Mouse (Mus musculus) forebrain, embryonic 16.5 days (tissue): ENCODE results near the gene Tspear. TPM values are rescaled to one million over a fixed set of nuclear protein-coding genes. Genes with fewer than 3 reads are reported as not detected.
"Not testable (repeated sequence)": the region's sequence is repeated elsewhere in the genome, so short reads cannot be mapped to it uniquely, and the experiment has no call there.

Experiments
- ATAC-seq: fragments of 200-750 bp; cut with Nextera tagmentation; 2 replicates; pipeline ENCODE4 v1.8.0; 2017; ENCODE audit warnings: mild to moderate bottlenecking, moderate library complexity
- H3K27ac ChIP-seq: fragments of 300-500 bp; sonication (generic); 2 replicates; pipeline ENCODE4 v1.5.1; 2014; ENCODE audit warnings: low read length, control low read depth
- H3K27me3 ChIP-seq: fragments of 300-500 bp; sonication (generic); replicated peaks from 2 replicates; pipeline ENCODE4 v1.6.1; 2014; ENCODE audit warnings: low read length; ENCODE audit not compliant: control insufficient read depth, insufficient read depth
- H3K36me3 ChIP-seq: fragments of 300-500 bp; sonication (generic); 2 replicates; pipeline ENCODE4 v1.6.1; 2014; ENCODE audit not compliant: control insufficient read depth, insufficient read depth
- H3K4me1 ChIP-seq: fragments of 300-500 bp; sonication (generic); replicated peaks from 2 replicates; pipeline ENCODE4 v1.6.1; 2014; ENCODE audit warnings: low read length; ENCODE audit not compliant: control insufficient read depth, insufficient read depth
- H3K4me2 ChIP-seq: fragments of 300-500 bp; sonication (generic); 2 replicates; pipeline ENCODE4 v1.6.1; 2014; ENCODE audit warnings: mild to moderate bottlenecking, low read length, control low read depth
- H3K4me3 ChIP-seq: fragments of 300-500 bp; sonication (generic); replicated peaks from 2 replicates; pipeline ENCODE4 v1.5.1; 2014; ENCODE audit warnings: mild to moderate bottlenecking, low read length, control low read depth
- H3K9ac ChIP-seq: fragments of 300-500 bp; sonication (generic); replicated peaks from 2 replicates; pipeline ENCODE4 v1.6.1; 2014; ENCODE audit warnings: low read depth, low read length, control low read depth
- H3K9me3 ChIP-seq: fragments of 300-500 bp; sonication (generic); 2 replicates; pipeline ENCODE4 v1.6.1; 2016; ENCODE audit warnings: low read length; ENCODE audit not compliant: control insufficient read depth
- WGBS: fragments of 180-500 bp; shearing (Covaris S2); extraction: QIAGEN DNeasy Blood & Tissue Kit; methylation state at CpG from one replicate; pipeline ENCODE4 v1.1.7; 2014; 5-methylcytosine and 5-hydroxymethylcytosine counted together
- polyA plus RNA-seq: library from polyadenylated mRNA; unstranded; fragments of >200 nt; fragmentation: Nextera tagmentation; extraction: Ambion mirVana; gene quantifications from 2 replicates; pipeline ENCODE4 v1.2.1, GENCODE M21; 2015

Tspear gene
- polyA plus RNA-seq, 1 experiment from 2014 or later: 0.30 TPM

GRCm38 (mm10) chr10:77769727-77770126 lies 83.4 kb downstream of the Tspear start:
- no peak overlapping the region for H3K4me2 ChIP-seq
- H3K27ac ChIP-seq: no peak overlapping the region
- H3K27me3 ChIP-seq: no peaks in the 10 kb centered on the region
- no peaks in the 10 kb centered on the region for H3K9me3 ChIP-seq
- no peaks in the 10 kb centered on the region for H3K36me3 ChIP-seq
- ATAC-seq: no peak
- WGBS: 88% methylated on average over 1 of the region's 1 CpGs
- no peak overlapping the region for H3K4me3 ChIP-seq
- no peaks in the 10 kb centered on the region for H3K4me1 ChIP-seq
- no peak overlapping the region for H3K9ac ChIP-seq

- WGBS: 92% methylated on average over 1 of the region's 1 CpGs
- not testable (repeated sequence) for ATAC-seq
These were observed 84.9 kb downstream of the Tspear start, which contains the start of gene Gm3238 for GRCm38 (mm10) chr10:77771225-77771624. Gm3238 (minus strand) TSS chr10:77771325.

GRCm38 (mm10) chr10:77772142-77772541 lies 85.8 kb downstream of the Tspear start:
- H3K4me3 ChIP-seq, H3K4me1 ChIP-seq, H3K9ac ChIP-seq, ATAC-seq, H3K9me3 ChIP-seq, H3K36me3 ChIP-seq, H3K27ac ChIP-seq, H3K27me3 ChIP-seq, H3K4me2 ChIP-seq: not testable (repeated sequence)
- 100% methylated on average over 1 of the region's 3 CpGs for WGBS

More at GRCm38 (mm10) chr10:77771225-77771624, 84.9 kb downstream of the Tspear start, which contains the start of gene Gm3238:
- not testable (repeated sequence) for H3K27me3 ChIP-seq, H3K9ac ChIP-seq, H3K36me3 ChIP-seq, H3K9me3 ChIP-seq, H3K4me1 ChIP-seq, H3K4me2 ChIP-seq, H3K27ac ChIP-seq, H3K4me3 ChIP-seq

DNA sequence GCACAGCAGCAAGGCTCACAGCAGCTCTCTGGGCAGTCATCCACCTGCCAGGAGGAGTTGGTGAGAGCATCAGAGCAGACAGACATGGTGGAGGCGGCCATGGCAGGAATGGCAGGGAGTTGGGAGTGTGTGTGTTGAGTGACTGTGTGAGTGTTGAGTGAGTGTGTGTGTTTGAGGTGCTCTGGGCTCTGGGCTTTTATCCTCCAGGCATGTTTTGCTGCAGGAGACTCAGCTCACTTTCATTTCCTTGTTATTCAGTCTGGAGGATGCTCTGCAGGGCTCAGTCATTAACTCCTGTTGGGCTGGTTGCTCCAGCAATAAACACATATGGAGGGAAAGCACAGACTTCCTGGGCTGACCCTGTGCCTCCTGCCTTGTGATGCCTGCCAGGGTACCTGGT lies 90.5 kb downstream of the Tspear start, which contains the start of gene Gm7138:
Gene Gm7138 (minus strand): TSS at position 101 of the 400 bp plus-strand sequence.
- H3K36me3 ChIP-seq, H3K9me3 ChIP-seq, H3K9ac ChIP-seq, ATAC-seq, H3K4me1 ChIP-seq, H3K27me3 ChIP-seq, H3K27ac ChIP-seq, H3K4me2 ChIP-seq, H3K4me3 ChIP-seq: not testable (repeated sequence)
- 50% methylated on average over 1 of the region's 1 CpGs for WGBS

DNA sequence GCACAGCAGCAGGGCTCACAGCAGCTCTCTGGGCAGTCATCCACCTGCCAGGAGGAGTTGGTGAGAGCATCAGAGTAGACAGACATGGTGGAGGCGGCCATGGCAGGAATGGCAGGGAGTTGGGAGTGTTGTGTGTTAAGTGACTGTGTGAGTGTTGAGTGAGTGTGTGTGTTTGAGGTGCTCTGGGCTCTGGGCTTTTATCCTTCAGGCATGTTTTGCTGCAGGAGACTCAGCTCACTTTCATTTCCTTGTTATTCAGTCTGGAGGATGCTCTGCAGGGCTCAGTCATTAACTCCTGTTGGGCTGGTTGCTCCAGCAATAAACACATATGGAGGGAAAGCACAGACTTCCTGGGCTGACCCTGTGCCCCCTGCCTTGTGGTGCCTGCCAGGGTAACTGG lies 96.1 kb downstream of the Tspear start, which contains the start of gene Gm3250:
Gene Gm3250 (minus strand): TSS at position 101 of the 400 bp plus-strand sequence.
- ATAC-seq, H3K36me3 ChIP-seq, H3K9ac ChIP-seq, H3K4me3 ChIP-seq, H3K4me1 ChIP-seq, H3K9me3 ChIP-seq, H3K27me3 ChIP-seq, H3K4me2 ChIP-seq, H3K27ac ChIP-seq: not testable (repeated sequence)
- 60% methylated on average over 1 of the region's 1 CpGs for WGBS

DNA sequence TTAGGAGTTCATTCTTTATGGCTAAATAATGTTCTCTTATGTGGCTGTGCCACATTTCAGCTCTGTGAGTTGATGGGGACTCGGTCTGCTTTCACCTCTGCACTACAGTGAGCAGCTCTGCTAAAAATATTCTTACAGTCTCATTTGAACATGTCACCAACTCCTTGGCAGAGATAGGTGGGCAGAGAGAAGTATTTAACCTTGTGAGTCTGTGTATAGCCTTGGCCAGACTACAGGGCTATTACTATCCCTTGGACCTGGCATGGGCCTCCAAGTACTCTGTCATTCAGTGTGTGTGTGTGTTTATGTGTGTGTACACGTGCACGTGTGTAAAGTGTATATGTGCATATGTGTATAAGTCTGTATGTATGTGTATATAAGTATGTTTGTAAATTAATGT lies 97.0 kb downstream of the Tspear start:
- 100% methylated on average over 1 of the region's 3 CpGs for WGBS
- H3K27me3 ChIP-seq, H3K9me3 ChIP-seq, H3K27ac ChIP-seq, H3K4me1 ChIP-seq, H3K4me2 ChIP-seq, H3K4me3 ChIP-seq, H3K36me3 ChIP-seq, ATAC-seq, H3K9ac ChIP-seq: not testable (repeated sequence)

GRCm38 (mm10) chr10:77787876-77788275 lies 101.5 kb downstream of the Tspear start, which contains the start of gene Gm7137:
Gm7137 (minus strand) TSS chr10:77788200.
- not testable (repeated sequence) for H3K36me3 ChIP-seq, H3K9me3 ChIP-seq, H3K4me3 ChIP-seq, H3K27ac ChIP-seq, H3K4me2 ChIP-seq, H3K27me3 ChIP-seq, H3K9ac ChIP-seq, H3K4me1 ChIP-seq, ATAC-seq
- no CpG with 5 or more reads among the region's 1 CpGs for WGBS

DNA sequence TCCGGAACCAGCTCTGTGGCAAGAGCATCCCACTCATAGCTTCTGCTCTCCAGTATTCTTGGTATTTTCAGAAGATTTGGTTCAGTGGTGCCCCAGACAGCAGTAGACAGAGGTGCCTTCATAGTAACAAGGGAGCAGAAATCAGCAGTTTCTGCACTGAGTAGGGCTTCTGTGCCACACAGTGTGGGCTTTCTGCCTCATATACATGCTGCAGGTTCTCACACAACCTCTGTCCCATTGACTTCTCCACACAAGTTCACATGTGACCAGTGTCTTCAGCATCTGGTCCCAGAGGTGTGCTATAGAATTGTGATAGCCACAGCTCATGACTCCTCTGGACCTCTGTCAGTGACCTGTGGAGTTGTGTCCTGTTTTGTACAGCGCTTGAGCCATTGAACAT lies 102.3 kb downstream of the Tspear start:
- H3K36me3 ChIP-seq: no peaks in the 10 kb centered on the region
- no peak for ATAC-seq
- no peak overlapping the region for H3K4me2 ChIP-seq
- H3K27me3 ChIP-seq: no peaks in the 10 kb centered on the region
- 94% methylated on average over 2 of the region's 2 CpGs for WGBS
- no peaks in the 10 kb centered on the region for H3K4me1 ChIP-seq
- no peaks in the 10 kb centered on the region for H3K9me3 ChIP-seq
- no peak overlapping the region for H3K4me3 ChIP-seq
- no peak overlapping the region for H3K27ac ChIP-seq
- no peak overlapping the region for H3K9ac ChIP-seq

DNA sequence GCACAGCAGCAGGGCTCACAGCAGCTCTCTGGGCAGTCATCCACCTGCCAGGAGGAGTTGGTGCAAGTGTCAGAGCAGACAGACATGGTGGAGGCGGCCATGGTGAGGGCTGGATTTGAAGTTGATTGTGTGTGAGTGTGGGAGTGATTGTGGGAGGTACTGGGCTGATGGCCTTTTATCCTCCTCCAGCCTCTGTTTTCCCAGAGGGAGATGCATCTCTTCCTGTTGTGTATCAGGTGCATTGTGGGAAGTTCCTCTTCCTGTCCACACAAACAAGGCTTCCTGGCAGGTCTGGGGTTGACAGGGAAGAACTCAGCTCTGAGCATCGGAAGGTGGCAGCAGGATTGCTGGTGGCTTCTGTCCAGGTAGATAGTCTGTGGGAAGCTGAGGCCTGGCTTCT lies 108.6 kb downstream of the Tspear start, which contains the start of gene Gm9639:
Gene Gm9639 (minus strand): TSS at position 101 of the 400 bp plus-strand sequence.
- Histone ChIP-seq H3K9me3 (no peaks in the 10 kb centered on the region), H3K27ac (no peak within 1 kb of the TSS), H3K4me2 (no peak within 1 kb of the TSS), H3K27me3 (no peaks in the 10 kb centered on the region), H3K9ac (no peak within 1 kb of the TSS), H3K4me3 (no peak within 1 kb of the TSS), H3K4me1 (no peaks in the 10 kb centered on the region), H3K36me3 (no peaks in the 10 kb centered on the region)
- ATAC-seq: no peak
- 55% methylated on average over 2 of the region's 2 CpGs for WGBS

DNA sequence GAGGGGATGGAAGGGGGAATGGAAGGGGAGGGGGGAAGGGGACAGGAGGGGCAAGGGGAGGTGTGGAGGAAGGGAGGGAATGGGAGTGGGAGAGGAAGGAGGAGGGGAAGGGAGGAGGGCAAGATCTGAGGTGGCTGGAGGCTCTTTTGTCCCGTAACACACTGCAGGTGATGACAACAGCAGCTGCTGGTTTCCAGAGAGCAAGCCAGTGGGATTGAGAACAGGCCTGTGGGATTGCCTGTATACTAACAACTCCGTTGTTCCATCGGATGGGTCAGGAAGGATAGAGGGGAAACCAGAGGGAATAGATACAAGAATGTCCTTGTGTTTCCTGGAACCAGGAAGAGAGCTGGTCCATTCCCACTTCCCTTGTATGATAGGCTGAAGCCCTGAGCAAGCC lies 111.3 kb downstream of the Tspear start:
- Histone ChIP-seq H3K36me3 (no peaks in the 10 kb centered on the region), H3K4me2 (no peak overlapping the region), H3K4me1 (no peaks in the 10 kb centered on the region), H3K27me3 (no peaks in the 10 kb centered on the region), H3K4me3 (no peak overlapping the region), H3K27ac (no peak overlapping the region), H3K9ac (no peak overlapping the region), H3K9me3 (no peaks in the 10 kb centered on the region)
- WGBS: 15% methylated on average over 3 of the region's 3 CpGs
- no peak for ATAC-seq
